Mouse (Mus musculus) granulocyte monocyte progenitor cell, adult 5-6 weeks (primary cell): ENCODE measurements around the gene Sept9. TPM values are rescaled to one million over a fixed set of nuclear protein-coding genes. Genes with fewer than 3 reads are reported as not detected.

Experiments used
- ATAC-seq: replicated peaks from 2 replicates; pipeline ENCODE4 v1.8.0; 2016; ENCODE audit warnings: mild to moderate bottlenecking, moderate TSS enrichment, inconsistent platforms; ENCODE audit not compliant: poor library complexity, severe bottlenecking
- total RNA-seq, 2 experiments: library from RNA; stranded (forward) in 1 of 2; stranded (reverse) in 1 of 2; fragments of 200-712, 200-1000 nt in 1 of 2; fragments of >200 nt in 1 of 2; fragmentation: Nextera tagmentation in 1 of 2; gene quantifications; 2 replicates each; pipeline ENCODE4 v1.2.3; 2014 to 2017

The Sept9 gene
- total RNA-seq, 2 experiments from 2014 or later: 141 to 145 TPM

GRCm38 (mm10) chr11:117259178-117259960 lies 59.9 kb downstream of the Sept9 start:
- peak; percentile 50 for ATAC-seq

DNA sequence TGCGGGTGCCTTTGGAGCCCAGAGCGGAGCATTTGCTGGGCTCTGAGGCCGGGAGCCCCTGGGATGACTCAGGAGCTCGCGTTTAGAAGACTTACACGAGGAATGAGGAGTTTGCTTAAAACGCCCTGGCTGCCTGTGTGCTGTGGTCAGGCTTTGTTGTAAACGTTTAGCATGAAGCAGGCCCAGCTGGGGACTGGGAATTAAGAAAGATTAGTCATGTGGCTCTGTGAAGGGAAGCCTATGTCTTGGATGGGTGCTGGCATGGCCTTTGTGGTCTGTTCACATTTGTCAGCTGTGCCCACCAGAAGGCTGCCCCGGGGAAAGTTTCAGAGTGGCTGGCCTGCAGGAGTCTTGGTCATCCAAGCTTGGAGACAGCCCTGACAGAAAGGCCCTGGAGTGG lies 61.2 kb downstream of the Sept9 start:
- no peak for ATAC-seq

DNA sequence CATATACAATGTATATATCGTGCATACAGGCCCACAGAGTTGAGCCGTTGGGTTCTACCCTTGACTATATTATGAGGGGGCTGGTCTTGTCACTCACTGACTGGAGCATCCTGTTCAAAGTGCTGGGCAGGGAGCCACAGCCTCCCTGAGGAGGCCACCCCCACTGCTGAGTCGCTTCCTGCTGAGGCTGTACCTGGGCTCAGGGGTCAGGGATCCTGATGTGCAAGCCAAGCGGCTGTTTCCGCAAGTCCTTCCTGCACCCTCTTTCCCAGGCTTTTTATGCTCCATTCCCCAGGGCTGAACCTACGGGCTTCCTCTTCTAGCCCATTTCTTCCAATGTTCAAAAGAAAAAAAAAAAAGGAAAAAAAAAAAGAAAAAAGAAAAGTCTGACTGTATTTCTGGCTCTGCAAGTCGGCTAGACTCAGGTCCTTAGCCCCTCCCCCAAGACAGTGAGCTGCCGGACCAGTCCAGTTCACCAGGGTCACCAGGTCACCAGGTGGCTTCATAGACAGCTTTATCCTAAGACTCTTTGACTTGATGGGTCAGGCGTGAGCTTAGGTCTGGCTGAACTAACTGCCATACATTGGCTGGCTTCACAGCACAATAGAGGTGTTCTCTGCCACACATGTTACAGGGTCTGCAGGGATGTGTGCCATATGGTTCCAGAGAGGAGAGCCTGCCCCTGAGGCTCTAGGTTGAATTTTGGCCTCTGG lies 63.8 kb downstream of the Sept9 start:
- no peak for ATAC-seq

DNA sequence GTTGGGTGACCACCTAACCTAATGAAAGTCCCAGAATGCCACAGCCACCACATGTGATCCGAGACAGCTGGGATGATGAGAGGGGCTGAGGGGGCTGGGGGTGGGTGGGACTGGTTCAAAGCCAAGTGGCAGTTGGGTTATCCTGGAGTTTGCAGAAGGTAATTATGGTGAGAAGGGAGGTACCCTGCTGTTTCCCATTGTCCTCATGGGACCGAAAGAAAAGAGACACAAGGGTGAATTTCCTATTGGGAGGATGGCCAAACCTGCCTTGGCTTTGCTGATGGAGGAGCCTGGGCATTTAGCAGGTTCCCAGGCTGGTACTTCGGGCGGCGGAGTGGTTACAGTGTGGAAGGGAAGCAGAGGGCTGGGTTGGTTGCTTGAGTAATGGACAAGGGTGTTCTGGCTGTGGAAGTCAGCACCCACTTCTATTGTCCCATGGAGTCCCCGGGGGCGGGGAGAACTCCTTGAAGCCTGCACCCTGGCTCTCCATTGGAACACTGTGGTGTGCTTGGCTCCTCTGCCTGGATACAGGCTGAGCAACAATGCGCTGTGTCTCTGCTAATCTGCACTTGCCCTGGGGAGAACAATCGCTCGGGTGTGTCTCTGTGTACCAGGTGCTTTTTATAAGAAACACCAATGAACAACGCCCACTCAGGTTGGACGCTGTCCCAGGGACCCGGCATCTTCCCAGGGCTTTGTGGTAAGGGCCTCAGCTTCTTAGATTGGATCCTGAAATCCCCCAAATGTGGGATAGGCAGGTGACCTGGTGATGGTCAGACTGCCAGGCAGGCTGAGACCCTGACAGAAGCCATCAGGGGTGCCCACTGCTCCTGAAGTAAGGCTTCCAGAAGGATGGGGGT lies 64.9 kb downstream of the Sept9 start:
- ATAC-seq: no peak

DNA sequence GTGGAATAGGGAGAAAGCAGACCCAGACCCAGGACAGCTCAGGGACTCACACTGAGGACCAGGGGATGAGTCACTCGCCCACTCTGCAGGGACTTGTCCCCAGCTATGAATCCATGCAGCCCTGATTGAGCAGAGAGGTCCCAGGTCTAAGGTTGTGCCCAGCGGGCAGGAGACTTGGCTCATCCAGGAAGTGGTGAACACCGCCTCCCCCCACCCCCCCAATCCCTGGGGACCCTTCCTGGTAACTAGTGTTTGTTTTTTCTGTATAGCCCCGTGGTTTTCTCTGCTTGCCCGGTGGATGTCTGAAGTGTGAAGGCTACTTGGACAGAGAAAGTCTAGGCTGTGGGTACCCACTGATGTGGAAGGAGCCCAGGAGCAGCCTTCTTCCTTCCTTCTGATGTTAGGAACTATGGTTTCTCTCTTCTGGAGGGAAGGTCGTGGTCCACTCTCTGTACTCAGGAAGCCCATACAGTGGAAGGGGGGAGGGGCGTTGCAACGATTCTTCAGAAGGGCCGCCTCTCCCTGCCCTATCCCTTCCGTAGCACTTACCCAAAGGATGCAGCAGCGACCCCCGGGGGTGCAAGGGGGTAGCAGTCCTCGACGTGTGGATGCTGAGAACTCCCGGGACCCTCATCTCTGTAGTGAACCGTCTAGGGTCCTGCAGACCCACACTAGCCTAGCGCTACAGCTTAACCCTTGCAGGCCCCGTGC lies 66.0 kb downstream of the Sept9 start:
- peak; percentile 10; the same call in 1 of the 2 replicates for ATAC-seq

- ATAC-seq: peak; percentile 74
Observed at GRCm38 (mm10) chr11:117265981-117266905, 66.8 kb downstream of the Sept9 start.

GRCm38 (mm10) chr11:117266906-117267721 lies 67.7 kb downstream of the Sept9 start:
- peak; percentile 74 for ATAC-seq

- ATAC-seq: no peak
Observed at GRCm38 (mm10) chr11:117267828-117268227, 68.4 kb downstream of the Sept9 start.

GRCm38 (mm10) chr11:117268304-117268956 lies 69.0 kb downstream of the Sept9 start:
- no peak for ATAC-seq

GRCm38 (mm10) chr11:117269053-117269702 lies 69.7 kb downstream of the Sept9 start:
- no peak for ATAC-seq

DNA sequence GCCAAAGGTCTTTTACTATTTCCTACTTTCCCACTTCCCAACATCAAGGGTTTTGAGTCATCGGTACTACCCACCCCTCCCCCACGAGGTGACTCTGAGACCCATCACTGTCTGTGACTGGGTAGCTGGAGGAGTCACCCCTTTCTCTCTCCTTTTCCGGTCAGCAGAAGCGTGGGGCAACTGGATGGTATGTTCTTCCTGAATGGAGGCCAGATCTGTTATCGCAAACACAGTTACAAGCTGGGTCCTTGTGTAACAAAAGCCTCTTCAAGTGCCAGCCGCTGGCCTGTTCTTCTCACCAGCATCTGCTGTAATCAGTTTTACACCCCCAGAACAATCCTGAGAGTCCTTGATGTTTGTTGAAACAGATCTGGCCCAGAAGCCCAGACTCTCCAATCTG lies 70.5 kb downstream of the Sept9 start:
- no peak for ATAC-seq

DNA sequence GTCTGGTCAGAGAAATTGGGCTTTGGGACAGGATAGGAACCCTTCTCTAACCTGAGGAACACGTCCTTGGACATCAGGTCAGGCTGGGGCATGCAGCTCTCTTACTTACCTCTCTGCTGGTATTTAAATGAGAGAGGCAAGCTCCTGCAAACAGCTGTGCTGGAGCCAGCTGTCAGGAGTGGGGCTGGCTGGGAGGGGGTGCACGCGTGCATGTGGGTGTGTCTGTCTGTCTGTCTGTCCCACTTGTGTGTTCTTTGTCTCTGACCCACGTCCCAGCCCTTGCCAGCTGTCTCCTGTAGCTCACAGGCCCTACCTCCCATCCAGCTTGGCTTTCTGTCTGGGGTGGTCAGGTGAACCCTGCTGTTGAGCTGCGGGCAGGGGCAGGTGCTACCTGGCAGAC lies 75.5 kb downstream of the Sept9 start:
- ATAC-seq: no peak

DNA sequence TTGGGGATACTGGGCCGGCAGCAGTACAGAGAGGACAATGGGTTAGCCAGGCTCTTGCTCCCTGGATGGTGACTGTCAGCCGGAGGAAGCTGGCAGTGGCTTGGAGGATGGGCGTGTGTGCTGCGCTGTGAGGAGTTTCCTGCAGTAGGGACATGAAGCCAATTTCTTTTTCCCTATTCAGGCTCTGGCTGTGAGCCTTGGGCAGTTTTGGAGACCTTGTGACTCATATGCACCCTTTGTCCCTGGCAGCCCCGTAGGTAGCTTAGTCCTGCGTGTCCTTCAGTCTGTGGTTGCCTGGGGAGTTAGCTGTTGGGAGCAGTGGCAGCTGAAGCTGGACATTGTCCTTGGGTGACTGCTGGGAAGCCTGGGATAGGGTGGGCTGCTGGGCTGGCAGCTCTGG lies 76.5 kb downstream of the Sept9 start:
- ATAC-seq: no peak

GRCm38 (mm10) chr11:117276946-117277345 lies 77.5 kb downstream of the Sept9 start:
- no peak for ATAC-seq

DNA sequence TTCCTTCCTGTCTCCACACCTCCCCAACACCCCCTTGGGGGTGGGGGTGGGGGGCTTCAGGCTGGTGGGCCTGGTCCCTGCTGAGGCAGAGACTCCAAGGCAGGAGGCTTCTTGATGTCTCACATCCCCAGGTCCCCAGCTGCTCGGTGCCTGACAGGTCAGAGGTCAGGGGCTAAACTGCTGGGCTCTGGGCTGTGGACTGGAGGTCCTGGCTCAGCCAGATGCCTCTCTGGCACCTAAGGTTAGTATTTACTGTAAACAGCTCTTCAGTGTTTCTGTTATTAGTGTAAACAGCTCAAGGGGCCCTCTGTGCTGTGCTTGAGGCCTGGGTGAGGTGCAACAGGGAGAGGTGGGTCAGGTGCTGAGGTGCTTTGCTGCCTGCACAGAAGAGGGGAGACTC lies 78.7 kb downstream of the Sept9 start:
- no peak for ATAC-seq

DNA sequence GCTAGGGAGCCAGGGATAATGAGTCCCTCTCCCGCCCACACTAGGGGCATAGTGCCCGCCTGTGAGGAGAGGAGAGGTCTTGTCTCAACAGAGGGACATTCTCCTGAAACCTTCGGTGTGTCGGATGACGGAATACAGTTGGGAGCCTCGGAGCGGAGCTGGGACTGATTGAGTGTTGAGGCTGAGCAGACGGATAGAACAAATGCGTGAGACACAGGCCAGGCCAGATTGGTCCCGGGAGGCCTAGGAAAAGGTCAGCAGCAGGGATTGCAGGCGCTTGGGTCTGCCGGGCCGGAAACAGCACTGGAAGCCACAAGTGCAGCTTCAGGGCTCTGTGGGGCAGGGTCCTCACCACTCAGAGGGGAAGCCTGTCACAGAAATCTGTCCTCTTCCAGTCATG lies 79.1 kb downstream of the Sept9 start:
- ATAC-seq: no peak

GRCm38 (mm10) chr11:117279993-117280392 lies 80.5 kb downstream of the Sept9 start:
- ATAC-seq: no peak
